Mouse (Mus musculus) neural tube, embryonic 11.5 days (tissue): ENCODE data around the gene Eif1. TPM values are rescaled to one million over a fixed set of nuclear protein-coding genes. Genes with fewer than 3 reads are reported as not detected.
A peak's percentile ranks its signal among the peaks of the same experiment; 100 is the strongest.
"Not testable (repeated sequence)": the region's sequence is repeated elsewhere in the genome, so short reads cannot be mapped to it uniquely, and the experiment has no call there.

ENCODE experiments used
- ATAC-seq: fragments of 200-750 bp; cut with Nextera tagmentation; 2 replicates; pipeline ENCODE4 v1.8.0; 2017; ENCODE audit warnings: moderate number of reproducible peaks, mild to moderate bottlenecking, moderate TSS enrichment, moderate library complexity; ENCODE audit not compliant: insufficient read depth, low FRiP score, low TSS enrichment
- DNase-seq: peaks from one replicate; pipeline ENCODE4 v3.0.0-alpha.2; 2015; ENCODE audit warnings: low spot score
- H3K27ac ChIP-seq: fragments of 300-500 bp; sonication (generic); 2 replicates; pipeline ENCODE4 v1.5.1; 2014; ENCODE audit warnings: low read depth, mild to moderate bottlenecking, low read length
- H3K27me3 ChIP-seq: fragments of 300-500 bp; sonication (generic); 2 replicates; pipeline ENCODE4 v1.6.1; 2014; ENCODE audit warnings: mild to moderate bottlenecking, low read length, mixed read lengths; ENCODE audit not compliant: control insufficient read depth, insufficient read depth
- H3K36me3 ChIP-seq: fragments of 300-500 bp; sonication (generic); 2 replicates; pipeline ENCODE4 v1.6.1; 2014; ENCODE audit warnings: mild to moderate bottlenecking, low read length, moderate library complexity, mixed read lengths; ENCODE audit not compliant: control insufficient read depth, insufficient read depth
- H3K4me1 ChIP-seq: fragments of 300-500 bp; sonication (generic); 2 replicates; pipeline ENCODE4 v1.6.1; 2014; ENCODE audit warnings: low read length, mixed read lengths; ENCODE audit not compliant: control insufficient read depth, insufficient read depth
- H3K4me2 ChIP-seq: fragments of 300-500 bp; sonication (generic); 2 replicates; pipeline ENCODE4 v1.6.1; 2014; ENCODE audit warnings: low read depth, mild to moderate bottlenecking, moderate library complexity
- H3K4me3 ChIP-seq: fragments of 300-500 bp; sonication (generic); 2 replicates; pipeline ENCODE4 v1.5.1; 2014; ENCODE audit warnings: low read depth, low read length
- H3K9ac ChIP-seq: fragments of 300-500 bp; sonication (generic); 2 replicates; pipeline ENCODE4 v1.6.1; 2014; ENCODE audit warnings: mild to moderate bottlenecking, low read length
- H3K9me3 ChIP-seq: fragments of 300-500 bp; sonication (generic); 2 replicates; pipeline ENCODE4 v1.6.1; 2016; ENCODE audit warnings: low read length; ENCODE audit not compliant: control insufficient read depth
- WGBS: fragments of 180-500 bp; shearing (Covaris S2); extraction: QIAGEN DNeasy Blood & Tissue Kit; methylation state at CpG from one replicate; pipeline ENCODE4 v1.1.7; 2014; 5-methylcytosine and 5-hydroxymethylcytosine counted together
- polyA plus RNA-seq: library from polyadenylated mRNA; unstranded; fragments of >200 nt; fragmentation: Nextera tagmentation; extraction: Ambion mirVana; gene quantifications from 2 replicates; pipeline ENCODE4 v1.2.1, GENCODE M21; 2014

The Eif1 gene
- polyA plus RNA-seq, 1 experiment from 2014 or later, result 1,679 TPM

GRCm38 (mm10) chr11:100327316-100327715 is 7.6 kb downstream of the Eif1 start:
- no peaks in the 10 kb centered on the region for H3K9me3 ChIP-seq
- no peaks in the 10 kb centered on the region for H3K27me3 ChIP-seq
- H3K36me3 ChIP-seq, result no peaks in the 10 kb centered on the region; the same call in none of the 2 replicates
- no peak overlapping the region for H3K4me2 ChIP-seq
- H3K4me3 ChIP-seq, result no peak overlapping the region
- no peak for DNase-seq
- no peak for ATAC-seq
- no peak overlapping the region for H3K27ac ChIP-seq
- no peaks in the 10 kb centered on the region for H3K4me1 ChIP-seq
- no peak overlapping the region for H3K9ac ChIP-seq
- WGBS, result 68% methylated on average over 11 of the region's 11 CpGs

- 85% methylated on average over 6 of the region's 6 CpGs for WGBS
- H3K36me3 ChIP-seq, result no peaks in the 10 kb centered on the region; the same call in 1 of the 2 replicates
- H3K27ac ChIP-seq, result no peak overlapping the region
- no peak overlapping the region for H3K9ac ChIP-seq
- H3K27me3 ChIP-seq, result no peaks in the 10 kb centered on the region
- H3K9me3 ChIP-seq, result no peaks in the 10 kb centered on the region
- peaks cover 3% of the 10 kb centered on the region; the same call in 1 of the 2 replicates for H3K4me1 ChIP-seq
- H3K4me3 ChIP-seq, result no peak overlapping the region
- ATAC-seq, result no peak
- H3K4me2 ChIP-seq, result no peak overlapping the region
- no peak for DNase-seq
Measured at GRCm38 (mm10) chr11:100327761-100328160, 8.1 kb downstream of the Eif1 start.

- DNase-seq (no peak), ATAC-seq (no peak)
- H3K27ac ChIP-seq, result no peak overlapping the region
- no peak overlapping the region for H3K9ac ChIP-seq
- no peak overlapping the region for H3K4me3 ChIP-seq
- no peaks in the 10 kb centered on the region for H3K9me3 ChIP-seq
- WGBS, result 65% methylated on average over 16 of the region's 16 CpGs
- no peaks in the 10 kb centered on the region for H3K27me3 ChIP-seq
- no peak overlapping the region for H3K4me2 ChIP-seq
- H3K4me1 ChIP-seq, result peaks cover 3% of the 10 kb centered on the region; the same call in 1 of the 2 replicates
- no peaks in the 10 kb centered on the region for H3K36me3 ChIP-seq
Measured at GRCm38 (mm10) chr11:100330235-100330634, 10.6 kb downstream of the Eif1 start.

- not testable (repeated sequence) for ATAC-seq, DNase-seq
- 66% methylated on average over 8 of the region's 8 CpGs for WGBS
Measured at GRCm38 (mm10) chr11:100330816-100331375, 11.2 kb downstream of the Eif1 start.

GRCm38 (mm10) chr11:100332766-100333515 is 13.3 kb downstream of the Eif1 start:
- WGBS, result 66% methylated on average over 9 of the region's 9 CpGs
- DNase-seq (no peak), ATAC-seq (no peak)
- no peak overlapping the region for H3K4me3 ChIP-seq
- no peak overlapping the region for H3K4me2 ChIP-seq
- peaks cover 3% of the 10 kb centered on the region; the same call in 1 of the 2 replicates for H3K4me1 ChIP-seq
- H3K27ac ChIP-seq, result 0 out of 2 replicates have a peak overlapping the region, but pooled peaks have one; percentile 44
- H3K27me3 ChIP-seq, result no peaks in the 10 kb centered on the region
- H3K36me3 ChIP-seq, result no peaks in the 10 kb centered on the region
- no peak overlapping the region for H3K9ac ChIP-seq
- no peaks in the 10 kb centered on the region for H3K9me3 ChIP-seq

More at GRCm38 (mm10) chr11:100330816-100331375, 11.2 kb downstream of the Eif1 start:
- H3K4me2 ChIP-seq, H3K27ac ChIP-seq, H3K4me3 ChIP-seq, H3K9ac ChIP-seq, H3K27me3 ChIP-seq, H3K9me3 ChIP-seq, H3K4me1 ChIP-seq, H3K36me3 ChIP-seq: not testable (repeated sequence)

GRCm38 (mm10) chr11:100333944-100334457 is 14.3 kb downstream of the Eif1 start, which contains the start of gene Gast:
Gast (plus strand) TSS chr11:100334407.
- Histone ChIP-seq H3K27ac (no peak within 1 kb of the TSS), H3K4me3 (no peak within 1 kb of the TSS), H3K36me3 (no peaks in the 10 kb centered on the region), H3K27me3 (no peaks in the 10 kb centered on the region), H3K9ac (no peak within 1 kb of the TSS), H3K9me3 (no peaks in the 10 kb centered on the region), H3K4me1 (peaks cover 3% of the 10 kb centered on the region; the same call in 1 of the 2 replicates), H3K4me2 (no peak within 1 kb of the TSS)
- ATAC-seq (no peak), DNase-seq (no peak)
- WGBS, result 78% methylated on average over 6 of the region's 6 CpGs

- H3K9ac ChIP-seq, result no peak overlapping the region
- H3K9me3 ChIP-seq, result no peaks in the 10 kb centered on the region
- no peak overlapping the region for H3K4me2 ChIP-seq
- H3K27ac ChIP-seq, result peak overlapping the region; percentile 44; the same call in 1 of the 2 replicates
- DNase-seq (peak; percentile 48), ATAC-seq (no peak)
- H3K27me3 ChIP-seq, result no peaks in the 10 kb centered on the region
- H3K36me3 ChIP-seq, result no peaks in the 10 kb centered on the region
- 61% methylated on average over 3 of the region's 3 CpGs for WGBS
- peaks cover 3% of the 10 kb centered on the region; the same call in 1 of the 2 replicates for H3K4me1 ChIP-seq
- H3K4me3 ChIP-seq, result no peak overlapping the region
Measured at GRCm38 (mm10) chr11:100335731-100336130, 16.0 kb downstream of the Eif1 start.

- 92% methylated on average over 10 of the region's 10 CpGs for WGBS
- H3K4me2 ChIP-seq, result no peak overlapping the region
- H3K9me3 ChIP-seq, result no peaks in the 10 kb centered on the region
- DNase-seq (no peak), ATAC-seq (no peak)
- H3K9ac ChIP-seq, result no peak overlapping the region
- H3K27me3 ChIP-seq, result no peaks in the 10 kb centered on the region
- no peaks in the 10 kb centered on the region for H3K4me1 ChIP-seq
- no peak overlapping the region for H3K4me3 ChIP-seq
- H3K27ac ChIP-seq, result no peak overlapping the region
- no peaks in the 10 kb centered on the region for H3K36me3 ChIP-seq
Measured at GRCm38 (mm10) chr11:100344269-100344668, 24.6 kb downstream of the Eif1 start.
